Mouse (Mus musculus): ENCODE data around the gene F930015N05Rik. TPM values are rescaled to one million over a fixed set of nuclear protein-coding genes. Genes with fewer than 3 reads are reported as not detected.

Gene F930015N05Rik
- polyA plus RNA-seq, 1 experiment from 2014 or later, result 0.72 TPM

DNA sequence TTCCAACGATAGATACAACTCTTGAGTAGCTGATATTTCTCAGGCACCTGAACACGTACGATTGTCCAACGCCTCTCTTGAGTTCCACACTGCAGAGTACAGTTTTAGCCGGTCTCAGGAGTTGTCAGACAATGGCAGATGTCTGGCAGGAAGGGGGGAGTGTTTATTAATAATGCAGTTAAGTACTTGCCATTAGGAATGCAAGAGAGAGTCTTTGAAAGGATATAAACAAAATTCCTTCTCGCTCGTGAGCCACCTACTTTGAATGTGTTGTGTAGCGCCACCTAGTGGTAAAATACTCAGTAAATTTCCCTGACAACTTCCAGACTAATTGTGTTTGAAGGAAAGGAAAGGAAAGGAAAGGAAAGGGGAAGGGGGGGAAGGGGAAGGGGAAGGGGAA lies 5.7 kb upstream of the F930015N05Rik start:
- WGBS, result 17% methylated on average over 8 of the region's 8 CpGs
- H3K27me3 ChIP-seq (replicated peaks; ENCODE audit: control insufficient read depth, insufficient read depth, low read length), result peaks cover 32% of the 10 kb centered on the region
- peak overlapping the region; percentile 37 for H3K4me2 ChIP-seq (ENCODE audit: low read length)
- ATAC-seq (replicated peaks; ENCODE audit: low FRiP score, low TSS enrichment, low read depth), result no peak
- H3K4me1 ChIP-seq (replicated peaks; ENCODE audit: control insufficient read depth, insufficient read depth, low read length), result no peaks in the 10 kb centered on the region; the same call in 1 of the 2 replicates
- no peak overlapping the region; the same call in 1 of the 2 replicates for H3K4me3 ChIP-seq (ENCODE audit: low read depth, low read length)
- peak; percentile 74 for DNase-seq (ENCODE audit: low spot score)
- H3K27ac ChIP-seq (ENCODE audit: low read depth), result peak overlapping the region; percentile 16; the same call in 1 of the 2 replicates
- H3K36me3 ChIP-seq (ENCODE audit: control insufficient read depth, insufficient read depth, low read length), result no peaks in the 10 kb centered on the region
- no peaks in the 10 kb centered on the region for H3K9me3 ChIP-seq (ENCODE audit: control insufficient read depth, low read length)
- no peak overlapping the region for H3K9ac ChIP-seq (ENCODE audit: low read length)

DNA sequence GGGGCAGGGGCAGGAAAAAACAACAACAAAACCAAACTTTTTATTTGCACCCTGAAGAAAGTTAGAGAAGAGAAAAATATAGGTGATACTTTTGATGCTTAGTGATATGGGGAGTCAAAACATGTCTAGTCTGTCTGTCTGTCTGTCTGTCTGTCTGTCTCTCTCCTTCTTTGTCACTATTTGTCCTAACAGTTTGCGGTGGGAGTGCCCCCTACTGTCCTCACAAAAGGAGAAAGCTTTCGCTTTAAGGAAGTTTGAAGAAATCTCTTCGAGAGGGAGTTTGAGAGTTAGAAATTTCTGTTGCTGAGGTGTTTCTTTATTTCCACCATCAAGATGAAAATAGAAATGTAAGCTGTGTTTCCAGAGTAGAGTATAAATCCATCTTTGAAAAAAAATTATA lies 2.5 kb upstream of the F930015N05Rik start:
- no peak overlapping the region for H3K4me3 ChIP-seq (ENCODE audit: low read depth, low read length)
- H3K4me2 ChIP-seq (ENCODE audit: low read length), result no peak overlapping the region
- peaks cover 7% of the 10 kb centered on the region for H3K4me1 ChIP-seq (replicated peaks; ENCODE audit: control insufficient read depth, insufficient read depth, low read length)
- WGBS, result 49% methylated on average over 3 of the region's 3 CpGs
- peaks cover 37% of the 10 kb centered on the region for H3K27me3 ChIP-seq (replicated peaks; ENCODE audit: control insufficient read depth, insufficient read depth, low read length)
- H3K27ac ChIP-seq (ENCODE audit: low read depth), result no peak overlapping the region
- H3K36me3 ChIP-seq (ENCODE audit: control insufficient read depth, insufficient read depth, low read length), result no peaks in the 10 kb centered on the region
- no peak for DNase-seq (ENCODE audit: low spot score)
- no peak for ATAC-seq (replicated peaks; ENCODE audit: low FRiP score, low TSS enrichment, low read depth)
- no peaks in the 10 kb centered on the region for H3K9me3 ChIP-seq (ENCODE audit: control insufficient read depth, low read length)
- H3K9ac ChIP-seq (ENCODE audit: low read length), result no peak overlapping the region

DNA sequence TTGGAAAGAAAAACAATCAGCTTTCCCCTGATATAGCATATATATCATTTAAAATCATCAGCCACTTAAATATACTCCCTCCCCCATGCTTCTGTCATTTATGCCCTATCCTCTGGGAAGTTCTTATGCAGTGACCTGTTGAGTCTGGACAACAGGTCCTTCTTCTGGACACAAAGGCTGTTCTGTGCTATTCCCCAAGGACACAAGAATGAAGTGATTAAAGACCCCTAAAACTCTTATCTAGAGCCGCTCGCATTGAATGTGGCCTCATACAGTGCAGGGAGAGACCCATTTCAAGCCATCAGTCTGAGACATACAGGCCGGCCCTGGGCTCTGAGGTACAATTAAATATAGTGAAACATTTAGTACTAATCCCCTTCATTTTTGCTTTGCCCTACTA lies 1.3 kb upstream of the F930015N05Rik start:
- Histone ChIP-seq H3K4me2 (ENCODE audit: low read length) (peak overlapping the region; percentile 94), H3K27me3 (replicated peaks; ENCODE audit: control insufficient read depth, insufficient read depth, low read length) (peaks cover 39% of the 10 kb centered on the region), H3K27ac (ENCODE audit: low read depth) (no peak overlapping the region), H3K36me3 (ENCODE audit: control insufficient read depth, insufficient read depth, low read length) (no peaks in the 10 kb centered on the region), H3K9ac (ENCODE audit: low read length) (no peak overlapping the region), H3K4me1 (replicated peaks; ENCODE audit: control insufficient read depth, insufficient read depth, low read length) (peaks cover 7% of the 10 kb centered on the region), H3K9me3 (ENCODE audit: control insufficient read depth, low read length) (no peaks in the 10 kb centered on the region), H3K4me3 (ENCODE audit: low read depth, low read length) (no peak overlapping the region)
- no peak for ATAC-seq (replicated peaks; ENCODE audit: low FRiP score, low TSS enrichment, low read depth)
- WGBS, result 76% methylated on average over 3 of the region's 3 CpGs
- DNase-seq (ENCODE audit: low spot score), result no peak

DNA sequence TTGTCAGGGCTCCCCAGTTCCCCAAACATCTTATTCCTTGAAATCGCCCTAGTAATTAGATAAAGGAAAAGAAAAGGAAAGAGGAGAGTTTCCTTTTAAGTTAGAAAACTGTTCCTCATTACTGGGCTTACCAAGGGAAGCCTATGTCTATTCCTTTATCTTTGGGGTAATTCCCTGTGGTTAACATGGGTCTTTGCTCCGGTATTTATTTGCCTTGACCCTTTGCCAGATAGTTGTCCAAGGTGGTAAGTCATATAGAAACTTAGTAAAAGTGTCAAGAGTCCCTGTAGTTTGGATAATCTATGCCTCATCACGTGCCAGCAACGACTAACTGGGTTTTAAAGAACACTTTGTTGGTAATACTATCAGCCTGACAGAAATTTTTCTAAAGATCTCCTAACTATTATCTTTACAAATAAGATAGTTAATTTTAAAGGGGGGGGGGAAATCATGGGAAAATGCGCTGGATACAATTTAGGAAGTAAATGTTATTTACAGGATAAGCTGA lies 392 bp upstream of the F930015N05Rik start:
- Histone ChIP-seq H3K36me3 (ENCODE audit: control insufficient read depth, insufficient read depth, low read length) (no peaks in the 10 kb centered on the region), H3K4me3 (ENCODE audit: low read depth, low read length) (peak overlapping the region; percentile 45), H3K4me2 (ENCODE audit: low read length) (peak overlapping the region; percentile 94), H3K27me3 (replicated peaks; ENCODE audit: control insufficient read depth, insufficient read depth, low read length) (peaks cover 38% of the 10 kb centered on the region), H3K9ac (ENCODE audit: low read length) (peak overlapping the region; percentile 58; the same call in 1 of the 2 replicates), H3K9me3 (ENCODE audit: control insufficient read depth, low read length) (no peaks in the 10 kb centered on the region), H3K4me1 (replicated peaks; ENCODE audit: control insufficient read depth, insufficient read depth, low read length) (peaks cover 7% of the 10 kb centered on the region), H3K27ac (ENCODE audit: low read depth) (no peak overlapping the region)
- 23% methylated on average over 5 of the region's 5 CpGs for WGBS
- no peak for ATAC-seq (replicated peaks; ENCODE audit: low FRiP score, low TSS enrichment, low read depth)
- DNase-seq (ENCODE audit: low spot score), result no peak

DNA sequence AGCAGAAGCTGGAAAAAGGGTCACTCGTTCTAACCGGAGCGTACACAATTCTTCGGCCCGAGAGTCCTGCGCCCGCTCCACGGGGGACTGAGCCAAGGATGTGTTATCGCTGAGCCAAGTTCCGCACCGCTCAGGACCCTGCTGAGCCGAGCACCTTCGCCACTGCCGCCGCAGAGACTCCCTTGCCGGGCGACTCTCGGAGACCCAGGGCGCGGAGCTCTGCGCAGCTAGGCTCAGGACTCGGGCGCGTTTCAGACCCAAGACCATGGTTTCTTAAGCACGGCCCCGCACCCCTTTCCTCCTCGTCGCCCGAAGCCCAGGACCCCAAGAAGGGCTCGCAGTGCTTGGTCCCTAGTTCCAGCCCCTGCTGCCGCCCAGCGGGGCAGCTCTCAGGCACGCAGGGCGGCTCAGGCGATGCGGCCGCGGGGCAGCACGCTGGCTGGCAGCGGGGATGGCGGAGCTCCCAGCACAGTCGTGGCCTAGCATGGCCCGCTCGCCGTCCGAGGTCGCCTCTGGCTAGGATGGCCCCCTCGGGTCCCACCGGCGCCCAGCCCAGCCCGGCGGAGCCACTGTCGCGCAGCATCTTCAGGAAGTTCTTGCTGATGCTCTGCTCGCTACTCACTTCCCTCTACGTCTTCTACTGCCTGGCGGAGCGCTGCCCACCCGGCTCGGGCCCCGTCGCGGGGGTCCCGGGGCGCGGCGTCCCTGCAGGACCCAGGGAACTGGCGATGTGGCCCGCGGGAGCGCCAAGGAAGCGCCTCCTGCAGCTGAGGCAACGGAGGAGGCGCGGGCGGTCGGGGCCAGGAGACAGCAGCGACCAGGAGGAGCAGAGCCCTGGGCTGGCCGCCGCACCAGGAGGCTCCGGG lies 674 bp downstream of the F930015N05Rik start:
- Histone ChIP-seq H3K27me3 (replicated peaks; ENCODE audit: control insufficient read depth, insufficient read depth, low read length) (peaks cover 34% of the 10 kb centered on the region), H3K4me1 (replicated peaks; ENCODE audit: control insufficient read depth, insufficient read depth, low read length) (peaks cover 7% of the 10 kb centered on the region), H3K9ac (ENCODE audit: low read length) (peak overlapping the region; percentile 58), H3K4me2 (ENCODE audit: low read length) (peak overlapping the region; percentile 94), H3K36me3 (ENCODE audit: control insufficient read depth, insufficient read depth, low read length) (no peaks in the 10 kb centered on the region), H3K9me3 (ENCODE audit: control insufficient read depth, low read length) (no peaks in the 10 kb centered on the region), H3K4me3 (ENCODE audit: low read depth, low read length) (peak overlapping the region; percentile 45), H3K27ac (ENCODE audit: low read depth) (peak overlapping the region; percentile 36)
- under 1% methylated on average over 80 of the region's 81 CpGs for WGBS
- DNase-seq (ENCODE audit: low spot score) (peak; percentile 88), ATAC-seq (replicated peaks; ENCODE audit: low FRiP score, low TSS enrichment, low read depth) (peak; percentile 77)

DNA sequence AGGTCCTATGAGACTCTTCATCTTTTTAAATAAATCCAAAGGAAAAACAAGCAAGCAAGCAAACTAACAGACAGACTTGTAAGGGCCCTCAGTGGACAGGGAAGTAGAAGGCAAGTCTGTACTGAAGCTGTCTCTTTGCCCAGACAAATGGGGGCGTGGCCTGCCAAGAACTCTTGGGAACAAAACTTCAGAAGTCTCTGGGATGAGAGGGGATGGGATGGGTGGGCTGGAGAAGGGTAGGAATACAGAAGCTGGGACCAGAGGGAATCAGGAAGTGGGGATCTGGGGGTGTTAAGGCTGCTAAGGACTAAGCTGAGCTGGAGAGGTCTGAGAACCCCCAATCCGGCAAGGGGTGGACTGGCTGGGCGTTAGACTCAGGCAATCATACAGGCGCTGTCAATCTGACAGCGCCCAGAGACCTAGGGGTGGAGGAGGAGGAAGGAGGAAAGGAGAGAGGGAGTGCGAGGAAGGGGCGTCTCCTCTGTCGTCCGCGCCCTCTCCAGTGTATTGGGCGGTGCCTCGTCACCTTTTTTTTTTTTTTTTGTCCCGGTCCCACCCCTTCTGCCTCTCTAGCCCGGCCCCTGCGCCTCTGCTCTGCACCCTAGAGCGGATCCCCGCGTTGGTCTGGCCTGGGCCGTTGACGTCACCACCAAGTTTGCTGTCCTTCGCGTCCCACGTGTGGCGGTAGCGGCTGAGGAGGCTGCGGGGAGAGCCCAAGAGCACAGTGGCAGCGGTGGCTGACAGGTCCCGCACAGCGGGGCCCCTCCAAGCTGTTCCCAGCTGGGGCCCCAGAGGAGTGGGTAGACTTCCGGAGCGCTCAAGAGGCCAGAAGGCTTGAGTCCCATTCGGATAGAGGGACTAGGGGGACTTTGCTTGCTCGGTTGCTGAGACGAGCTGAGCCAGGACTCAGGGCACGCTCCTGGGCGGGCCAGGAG lies 1.6 kb downstream of the F930015N05Rik start, which contains the start of gene Hs3st3a1:
Gene Hs3st3a1 (plus strand): TSS at position 722 of the 935 bp plus-strand sequence.
- DNase-seq (ENCODE audit: low spot score) (no peak), ATAC-seq (replicated peaks; ENCODE audit: low FRiP score, low TSS enrichment, low read depth) (peak; percentile 92)
- H3K36me3 ChIP-seq (ENCODE audit: control insufficient read depth, insufficient read depth, low read length), result no peaks in the 10 kb centered on the region
- peak within 1 kb of the TSS; percentile 36 for H3K27ac ChIP-seq (ENCODE audit: low read depth)
- H3K4me3 ChIP-seq (ENCODE audit: low read depth, low read length), result peak within 1 kb of the TSS; percentile 45
- H3K27me3 ChIP-seq (replicated peaks; ENCODE audit: control insufficient read depth, insufficient read depth, low read length), result peaks cover 32% of the 10 kb centered on the region
- under 1% methylated on average over 36 of the region's 36 CpGs for WGBS
- H3K4me2 ChIP-seq (ENCODE audit: low read length), result peak within 1 kb of the TSS; percentile 94
- H3K4me1 ChIP-seq (replicated peaks; ENCODE audit: control insufficient read depth, insufficient read depth, low read length), result peaks cover 7% of the 10 kb centered on the region
- peak within 1 kb of the TSS; percentile 58 for H3K9ac ChIP-seq (ENCODE audit: low read length)
- no peaks in the 10 kb centered on the region for H3K9me3 ChIP-seq (ENCODE audit: control insufficient read depth, low read length)

DNA sequence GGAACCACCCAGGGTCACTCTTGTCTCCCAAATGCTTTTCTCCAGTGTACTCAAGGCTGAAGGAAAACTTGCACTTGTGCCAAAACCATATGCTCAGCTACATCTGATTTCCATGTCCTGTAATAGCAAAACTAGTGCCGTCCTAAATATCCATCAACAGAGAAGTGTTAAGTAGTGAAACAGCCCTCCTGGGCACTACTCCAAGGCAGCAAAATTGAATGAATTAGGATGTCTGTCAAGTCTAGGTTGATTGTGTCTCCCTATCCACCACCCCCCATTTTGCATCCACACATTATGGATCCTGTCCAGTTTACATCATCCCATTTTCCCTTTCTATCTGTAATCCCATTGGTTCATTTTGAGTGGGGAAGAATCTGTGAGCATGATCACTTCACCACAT lies 17.5 kb downstream of the F930015N05Rik start:
- Histone ChIP-seq H3K9me3 (ENCODE audit: control insufficient read depth, low read length) (0 out of 2 replicates have a peak, but pooled peaks cover 5% of the 10 kb centered on the region), H3K4me2 (ENCODE audit: low read length) (no peak overlapping the region), H3K27ac (ENCODE audit: low read depth) (no peak overlapping the region), H3K4me3 (ENCODE audit: low read depth, low read length) (no peak overlapping the region), H3K9ac (ENCODE audit: low read length) (no peak overlapping the region), H3K27me3 (replicated peaks; ENCODE audit: control insufficient read depth, insufficient read depth, low read length) (no peaks in the 10 kb centered on the region), H3K4me1 (replicated peaks; ENCODE audit: control insufficient read depth, insufficient read depth, low read length) (no peaks in the 10 kb centered on the region), H3K36me3 (ENCODE audit: control insufficient read depth, insufficient read depth, low read length) (no peaks in the 10 kb centered on the region)
- no peak for ATAC-seq (replicated peaks; ENCODE audit: low FRiP score, low TSS enrichment, low read depth)
- DNase-seq (ENCODE audit: low spot score), result no peak
- WGBS, result 90% methylated on average over 1 of the region's 1 CpGs

DNA sequence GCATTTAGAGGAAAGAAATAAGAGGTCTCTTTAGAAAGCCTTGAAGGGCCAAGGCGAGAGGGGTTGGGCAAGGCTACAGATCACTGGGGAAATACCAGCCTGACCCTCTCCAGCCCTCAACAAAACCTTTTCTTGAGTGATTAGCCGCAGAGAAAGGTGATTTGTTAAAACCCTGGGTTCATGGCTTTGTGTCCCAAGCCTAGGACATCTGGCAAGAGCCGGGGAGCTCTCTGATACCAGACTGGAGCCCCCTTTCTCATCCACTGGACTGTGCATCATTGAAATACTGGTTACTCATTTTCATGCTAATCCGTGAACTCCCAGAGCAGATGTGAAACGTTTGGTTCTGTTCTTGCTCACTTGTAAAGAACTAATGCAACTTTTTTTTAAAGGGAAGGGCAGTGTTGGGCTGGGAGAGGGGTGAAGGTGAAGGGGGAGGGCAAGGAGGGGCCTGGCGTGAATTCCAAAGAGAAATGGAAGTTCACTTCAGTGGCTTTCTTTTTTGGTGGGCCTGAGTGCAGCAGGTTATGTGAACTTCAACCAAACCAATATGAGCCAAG lies 35.8 kb downstream of the F930015N05Rik start:
- Histone ChIP-seq H3K9me3 (ENCODE audit: control insufficient read depth, low read length) (no peaks in the 10 kb centered on the region), H3K27me3 (replicated peaks; ENCODE audit: control insufficient read depth, insufficient read depth, low read length) (0 out of 2 replicates have a peak, but pooled peaks cover 1% of the 10 kb centered on the region), H3K36me3 (ENCODE audit: control insufficient read depth, insufficient read depth, low read length) (no peaks in the 10 kb centered on the region), H3K9ac (ENCODE audit: low read length) (no peak overlapping the region), H3K27ac (ENCODE audit: low read depth) (no peak overlapping the region), H3K4me1 (replicated peaks; ENCODE audit: control insufficient read depth, insufficient read depth, low read length) (0 out of 2 replicates have a peak, but pooled peaks cover 7% of the 10 kb centered on the region), H3K4me3 (ENCODE audit: low read depth, low read length) (no peak overlapping the region), H3K4me2 (ENCODE audit: low read length) (no peak overlapping the region)
- 71% methylated on average over 6 of the region's 6 CpGs for WGBS
- ATAC-seq (replicated peaks; ENCODE audit: low FRiP score, low TSS enrichment, low read depth) (no peak), DNase-seq (ENCODE audit: low spot score) (no peak)

Data from intestine, embryonic 14.5 days (tissue).